ENCODE assay signal across 7 mouse cellular contexts in the genomic region with DNA sequence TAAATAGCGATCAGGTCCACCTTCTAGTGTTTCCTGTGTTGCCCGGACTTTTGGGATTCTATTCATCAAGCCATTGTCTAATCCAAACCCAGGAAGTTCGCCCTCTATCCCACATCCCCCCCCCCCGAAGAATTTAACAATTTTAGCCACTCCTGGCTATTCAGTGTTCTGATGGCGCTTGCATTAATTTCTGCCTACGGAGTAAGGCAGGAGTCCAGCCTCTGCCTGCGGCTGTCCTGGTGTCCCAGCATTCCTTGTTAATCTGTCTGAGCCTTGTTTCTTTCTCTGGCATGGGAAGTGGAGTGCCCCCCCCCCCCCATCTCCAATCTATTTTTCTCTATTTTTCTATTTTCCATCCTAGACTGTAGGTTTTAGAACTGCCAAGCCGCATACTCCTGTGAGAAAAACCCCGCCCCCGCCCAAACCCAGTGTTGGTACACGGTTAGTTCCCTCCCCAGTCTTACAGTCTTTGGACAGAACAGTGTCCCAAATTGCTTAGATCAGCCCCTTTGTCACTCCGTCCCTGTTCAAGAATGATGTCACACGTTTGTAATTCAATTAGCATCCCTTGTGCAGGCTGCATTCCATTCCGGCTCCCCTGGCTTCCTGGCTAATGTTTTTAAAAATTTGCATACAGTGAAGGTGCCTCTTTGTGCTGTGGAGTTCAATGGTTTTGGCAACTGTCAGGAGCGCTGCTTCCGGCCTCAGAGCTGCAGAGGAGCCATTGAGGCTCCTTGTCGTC. TPM values are rescaled to one million over a fixed set of nuclear protein-coding genes. Genes with fewer than 3 reads are reported as not detected.
A peak's percentile ranks its signal among the peaks of the same experiment; 100 is the strongest.
DNase-seq lines count a peak whose midpoint lies in the region; ATAC-seq lines count a peak whose summit lies in the region.

No protein-coding gene starts in this region.

- peak overlapping the region; percentile 18; the same call in 1 of the 2 replicates for H3K4me2 ChIP-seq in forebrain, embryonic 15.5 days (replicated peaks)
- peak overlapping the region; percentile 8 for H3K4me2 ChIP-seq in kidney, embryonic 15.5 days
- H3K4me2 ChIP-seq in neural tube, embryonic 13.5 days = peak overlapping the region; percentile 35

- peak; percentile 24 for DNase-seq in A20 (ENCODE audit: low read depth, low spot score)
- no peak for DNase-seq in lung, postnatal 14 days
- no peak for DNase-seq in testis, postnatal 14 days (ENCODE audit: low spot score)

- peak; percentile 34 for ATAC-seq in CD4-positive, CD25-positive, alpha-beta regulatory T cell, adult 4 months
- peak; percentile 89 for ATAC-seq in forebrain, embryonic 15.5 days (replicated peaks)
- 0 out of 2 replicates have a peak, but pooled peaks have one; percentile 54 for ATAC-seq in kidney, embryonic 15.5 days (replicated peaks; ENCODE audit: low FRiP score)
- ATAC-seq in neural tube, embryonic 13.5 days (ENCODE audit: low read depth) = peak; percentile 92

- H3K36me3 ChIP-seq in forebrain, embryonic 15.5 days = no peaks in the 10 kb centered on the region
- H3K36me3 ChIP-seq in kidney, embryonic 15.5 days = no peaks in the 10 kb centered on the region
- no peaks in the 10 kb centered on the region for H3K36me3 ChIP-seq in neural tube, embryonic 13.5 days

- H3K9ac ChIP-seq in forebrain, embryonic 15.5 days (replicated peaks) = peak overlapping the region; percentile 17; the same call in 1 of the 2 replicates
- H3K9ac ChIP-seq in kidney, embryonic 15.5 days = no peak overlapping the region
- 0 out of 2 replicates have a peak overlapping the region, but pooled peaks have one; percentile 34 for H3K9ac ChIP-seq in neural tube, embryonic 13.5 days

- WGBS in forebrain, embryonic 15.5 days = 6% methylated on average over 17 of the region's 17 CpGs
- WGBS in kidney, embryonic 15.5 days = 46% methylated on average over 17 of the region's 17 CpGs
- 20% methylated on average over 17 of the region's 17 CpGs for WGBS in neural tube, embryonic 13.5 days

- H3K27ac ChIP-seq in forebrain, embryonic 15.5 days (replicated peaks) = peak overlapping the region; percentile 75
- no peak overlapping the region for H3K27ac ChIP-seq in kidney, embryonic 15.5 days
- H3K27ac ChIP-seq in neural tube, embryonic 13.5 days (replicated peaks) = peak overlapping the region; percentile 65

- H3K27me3 ChIP-seq in forebrain, embryonic 15.5 days = no peaks in the 10 kb centered on the region
- no peaks in the 10 kb centered on the region for H3K27me3 ChIP-seq in kidney, embryonic 15.5 days
- H3K27me3 ChIP-seq in neural tube, embryonic 13.5 days = no peaks in the 10 kb centered on the region

- 0 out of 2 replicates have a peak overlapping the region, but pooled peaks have one; percentile 5 for H3K4me3 ChIP-seq in forebrain, embryonic 15.5 days
- no peak overlapping the region for H3K4me3 ChIP-seq in kidney, embryonic 15.5 days (replicated peaks)
- no peak overlapping the region for H3K4me3 ChIP-seq in neural tube, embryonic 13.5 days

- peaks cover 10% of the 10 kb centered on the region for H3K4me1 ChIP-seq in forebrain, embryonic 15.5 days
- peaks cover 13% of the 10 kb centered on the region for H3K4me1 ChIP-seq in kidney, embryonic 15.5 days
- peaks cover 12% of the 10 kb centered on the region for H3K4me1 ChIP-seq in neural tube, embryonic 13.5 days (replicated peaks)

- no peaks in the 10 kb centered on the region for H3K9me3 ChIP-seq in forebrain, embryonic 15.5 days
- no peaks in the 10 kb centered on the region for H3K9me3 ChIP-seq in kidney, embryonic 15.5 days (replicated peaks)
- H3K9me3 ChIP-seq in neural tube, embryonic 13.5 days = peaks cover 4% of the 10 kb centered on the region; the same call in 1 of the 2 replicates

RNA-seq across cellular contexts. Expression of gene Grifin, which starts 15.4 kb away (rescaled TPM):
- 1 to 10 TPM; 1.5 to 3.8 TPM for polyA plus RNA-seq in CD4-positive, CD25-positive, alpha-beta regulatory T cell, adult 4 months (2017; shearing (Covaris generic))
- 0.33 TPM in 1 of 2 replicates, not detected in the other for polyA plus RNA-seq in forebrain, embryonic 15.5 days (2015; fragmentation: Nextera tagmentation; extraction: Ambion mirVana)
- 0.45 TPM in 1 of 2 replicates, not detected in the other for polyA plus RNA-seq in kidney, embryonic 15.5 days (2015; fragmentation: Nextera tagmentation; extraction: Ambion mirVana)
- polyA plus RNA-seq in neural tube, embryonic 13.5 days (2015; fragmentation: Nextera tagmentation; extraction: Ambion mirVana) = not detected in 2 replicates

RNA-seq across cellular contexts. Expression of gene Chst12, which starts 44.1 kb away (rescaled TPM):
- 10 to 100 TPM; 31.8 to 44.3 TPM for polyA plus RNA-seq in CD4-positive, CD25-positive, alpha-beta regulatory T cell, adult 4 months (2017; shearing (Covaris generic))
- polyA plus RNA-seq in forebrain, embryonic 15.5 days (2015; fragmentation: Nextera tagmentation; extraction: Ambion mirVana) = 19.0 and 19.4 TPM in 2 replicates
- polyA plus RNA-seq in kidney, embryonic 15.5 days (2015; fragmentation: Nextera tagmentation; extraction: Ambion mirVana) = 21.9 and 22.4 TPM in 2 replicates
- polyA plus RNA-seq in neural tube, embryonic 13.5 days (2015; fragmentation: Nextera tagmentation; extraction: Ambion mirVana) = 21.6 and 24.9 TPM in 2 replicates

RNA-seq across cellular contexts. Expression of gene Lfng, which starts 57.6 kb away (rescaled TPM):
- 10 to 100 TPM; 24.2 to 26.2 TPM for polyA plus RNA-seq in CD4-positive, CD25-positive, alpha-beta regulatory T cell, adult 4 months (2017; shearing (Covaris generic))
- polyA plus RNA-seq in forebrain, embryonic 15.5 days (2015; fragmentation: Nextera tagmentation; extraction: Ambion mirVana) = 25.7 and 28.8 TPM in 2 replicates
- 32.3 and 34.5 TPM in 2 replicates for polyA plus RNA-seq in kidney, embryonic 15.5 days (2015; fragmentation: Nextera tagmentation; extraction: Ambion mirVana)
- polyA plus RNA-seq in neural tube, embryonic 13.5 days (2015; fragmentation: Nextera tagmentation; extraction: Ambion mirVana) = 17.6 and 20.6 TPM in 2 replicates

Comparison
In these comparisons a context has a peak if more than half of its experiments do, and no peak if none do; other contexts are left out.
1. ATAC-seq: peak in every context shown above with its lines; median percentile 92 in neural tube, embryonic 13.5 days; 89 in forebrain, embryonic 15.5 days; 54 in kidney, embryonic 15.5 days; 34 in CD4-positive, CD25-positive, alpha-beta regulatory T cell, adult 4 months.